Mouse (Mus musculus): ENCODE results near the gene 1700069L16Rik. TPM values are rescaled to one million over a fixed set of nuclear protein-coding genes. Genes with fewer than 3 reads are reported as not detected.

1700069L16Rik gene
- polyA plus RNA-seq, 1 experiment from 2014 or later, result not detected

GRCm38 (mm10) chr5:113700388-113701023 lies 24.1 kb downstream of the 1700069L16Rik start:
- Histone ChIP-seq H3K4me1 (ENCODE audit: insufficient read depth) (no peaks in the 10 kb centered on the region), H3K27me3 (ENCODE audit: insufficient read depth, low read length) (no peaks in the 10 kb centered on the region), H3K36me3 (replicated peaks; ENCODE audit: insufficient read depth, low read length) (no peaks in the 10 kb centered on the region), H3K27ac (ENCODE audit: low read depth) (no peak overlapping the region), H3K9ac (replicated peaks) (no peak overlapping the region), H3K4me3 (ENCODE audit: low read depth, low read length) (no peak overlapping the region), H3K4me2 (ENCODE audit: low read depth, low read length) (no peak overlapping the region), H3K9me3 (ENCODE audit: low read length) (no peaks in the 10 kb centered on the region)
- no peak for ATAC-seq
- 64% methylated on average over 19 of the region's 19 CpGs for WGBS (ENCODE audit: insufficient replicate concordance)
- no peak for DNase-seq
- no peak for TF ChIP-seq CTCF (IDR thresholded peaks at IDR 0.05; ENCODE audit: low read depth)

- Histone ChIP-seq H3K4me3 (ENCODE audit: low read depth, low read length) (no peak overlapping the region), H3K27me3 (ENCODE audit: insufficient read depth, low read length) (no peaks in the 10 kb centered on the region), H3K9ac (replicated peaks) (no peak overlapping the region), H3K9me3 (ENCODE audit: low read length) (0 out of 2 replicates have a peak, but pooled peaks cover 3% of the 10 kb centered on the region), H3K27ac (ENCODE audit: low read depth) (no peak overlapping the region), H3K4me2 (ENCODE audit: low read depth, low read length) (no peak overlapping the region), H3K36me3 (replicated peaks; ENCODE audit: insufficient read depth, low read length) (no peaks in the 10 kb centered on the region), H3K4me1 (ENCODE audit: insufficient read depth) (no peaks in the 10 kb centered on the region)
- 55% methylated on average over 5 of the region's 5 CpGs for WGBS (ENCODE audit: insufficient replicate concordance)
- DNase-seq (no peak), ATAC-seq (no peak)
- no peak for TF ChIP-seq EP300 (IDR thresholded peaks at IDR 0.05; ENCODE audit: low read depth)
- no peak for TF ChIP-seq CTCF (IDR thresholded peaks at IDR 0.05; ENCODE audit: low read depth)
Measured at GRCm38 (mm10) chr5:113694415-113694814, 30.2 kb downstream of the 1700069L16Rik start.

- Histone ChIP-seq H3K9me3 (ENCODE audit: low read length) (0 out of 2 replicates have a peak, but pooled peaks cover 3% of the 10 kb centered on the region), H3K27ac (ENCODE audit: low read depth) (no peak overlapping the region), H3K4me1 (ENCODE audit: insufficient read depth) (no peaks in the 10 kb centered on the region), H3K27me3 (ENCODE audit: insufficient read depth, low read length) (no peaks in the 10 kb centered on the region), H3K4me2 (ENCODE audit: low read depth, low read length) (no peak overlapping the region), H3K4me3 (ENCODE audit: low read depth, low read length) (no peak overlapping the region), H3K9ac (replicated peaks) (no peak overlapping the region), H3K36me3 (replicated peaks; ENCODE audit: insufficient read depth, low read length) (no peaks in the 10 kb centered on the region)
- no peak for TF ChIP-seq EP300 (IDR thresholded peaks at IDR 0.05; ENCODE audit: low read depth)
- no peak for TF ChIP-seq CTCF (IDR thresholded peaks at IDR 0.05; ENCODE audit: low read depth)
- DNase-seq (no peak), ATAC-seq (no peak)
- WGBS (ENCODE audit: insufficient replicate concordance), result 57% methylated on average over 4 of the region's 4 CpGs
Measured at GRCm38 (mm10) chr5:113694000-113694399, 30.6 kb downstream of the 1700069L16Rik start.

GRCm38 (mm10) chr5:113693196-113693755 lies 31.3 kb downstream of the 1700069L16Rik start:
- 76% methylated on average over 8 of the region's 8 CpGs for WGBS (ENCODE audit: insufficient replicate concordance)
- 0 out of 2 replicates have a peak, but pooled peaks cover 3% of the 10 kb centered on the region for H3K9me3 ChIP-seq (ENCODE audit: low read length)
- H3K9ac ChIP-seq (replicated peaks), result no peak overlapping the region
- ATAC-seq (no peak), DNase-seq (no peak)
- H3K4me3 ChIP-seq (ENCODE audit: low read depth, low read length), result no peak overlapping the region
- no peaks in the 10 kb centered on the region for H3K27me3 ChIP-seq (ENCODE audit: insufficient read depth, low read length)
- no peak overlapping the region for H3K27ac ChIP-seq (ENCODE audit: low read depth)
- H3K4me1 ChIP-seq (ENCODE audit: insufficient read depth), result no peaks in the 10 kb centered on the region
- H3K36me3 ChIP-seq (replicated peaks; ENCODE audit: insufficient read depth, low read length), result no peaks in the 10 kb centered on the region
- TF ChIP-seq EP300 (IDR thresholded peaks at IDR 0.05; ENCODE audit: low read depth) (no peak), CTCF (IDR thresholded peaks at IDR 0.05; ENCODE audit: low read depth) (no peak)
- H3K4me2 ChIP-seq (ENCODE audit: low read depth, low read length), result no peak overlapping the region

- Histone ChIP-seq H3K4me3 (ENCODE audit: low read depth, low read length) (no peak overlapping the region), H3K9ac (replicated peaks) (no peak overlapping the region), H3K4me1 (ENCODE audit: insufficient read depth) (no peaks in the 10 kb centered on the region), H3K36me3 (replicated peaks; ENCODE audit: insufficient read depth, low read length) (no peaks in the 10 kb centered on the region), H3K4me2 (ENCODE audit: low read depth, low read length) (no peak overlapping the region), H3K27me3 (ENCODE audit: insufficient read depth, low read length) (no peaks in the 10 kb centered on the region), H3K27ac (ENCODE audit: low read depth) (no peak overlapping the region), H3K9me3 (ENCODE audit: low read length) (0 out of 2 replicates have a peak, but pooled peaks cover 3% of the 10 kb centered on the region)
- TF ChIP-seq CTCF (IDR thresholded peaks at IDR 0.05; ENCODE audit: low read depth), result no peak
- WGBS (ENCODE audit: insufficient replicate concordance), result 74% methylated on average over 2 of the region's 2 CpGs
- ATAC-seq (no peak), DNase-seq (no peak)
Measured at GRCm38 (mm10) chr5:113690866-113691265, 33.7 kb downstream of the 1700069L16Rik start.

GRCm38 (mm10) chr5:113690069-113690548 lies 34.5 kb downstream of the 1700069L16Rik start:
- Histone ChIP-seq H3K36me3 (replicated peaks; ENCODE audit: insufficient read depth, low read length) (no peaks in the 10 kb centered on the region), H3K9ac (replicated peaks) (no peak overlapping the region), H3K4me1 (ENCODE audit: insufficient read depth) (no peaks in the 10 kb centered on the region), H3K9me3 (ENCODE audit: low read length) (0 out of 2 replicates have a peak, but pooled peaks cover 3% of the 10 kb centered on the region), H3K4me2 (ENCODE audit: low read depth, low read length) (no peak overlapping the region), H3K4me3 (ENCODE audit: low read depth, low read length) (no peak overlapping the region), H3K27me3 (ENCODE audit: insufficient read depth, low read length) (no peaks in the 10 kb centered on the region), H3K27ac (ENCODE audit: low read depth) (no peak overlapping the region)
- TF ChIP-seq CTCF (IDR thresholded peaks at IDR 0.05; ENCODE audit: low read depth) (no peak), EP300 (IDR thresholded peaks at IDR 0.05; ENCODE audit: low read depth) (no peak)
- no peak for DNase-seq
- WGBS (ENCODE audit: insufficient replicate concordance), result 79% methylated on average over 15 of the region's 15 CpGs
- no peak for ATAC-seq

Data from liver, postnatal 0 days (tissue).